Mouse (Mus musculus): ENCODE results near the gene Nol10. TPM values are rescaled to one million over a fixed set of nuclear protein-coding genes. Genes with fewer than 3 reads are reported as not detected.
A peak's percentile ranks its signal among the peaks of the same experiment; 100 is the strongest.

Nol10 gene
- 6.0 and 6.4 TPM in 2 replicates for polyA plus RNA-seq (2012; ENCODE audit: insufficient read depth, insufficient read length, missing spikeins)

DNA sequence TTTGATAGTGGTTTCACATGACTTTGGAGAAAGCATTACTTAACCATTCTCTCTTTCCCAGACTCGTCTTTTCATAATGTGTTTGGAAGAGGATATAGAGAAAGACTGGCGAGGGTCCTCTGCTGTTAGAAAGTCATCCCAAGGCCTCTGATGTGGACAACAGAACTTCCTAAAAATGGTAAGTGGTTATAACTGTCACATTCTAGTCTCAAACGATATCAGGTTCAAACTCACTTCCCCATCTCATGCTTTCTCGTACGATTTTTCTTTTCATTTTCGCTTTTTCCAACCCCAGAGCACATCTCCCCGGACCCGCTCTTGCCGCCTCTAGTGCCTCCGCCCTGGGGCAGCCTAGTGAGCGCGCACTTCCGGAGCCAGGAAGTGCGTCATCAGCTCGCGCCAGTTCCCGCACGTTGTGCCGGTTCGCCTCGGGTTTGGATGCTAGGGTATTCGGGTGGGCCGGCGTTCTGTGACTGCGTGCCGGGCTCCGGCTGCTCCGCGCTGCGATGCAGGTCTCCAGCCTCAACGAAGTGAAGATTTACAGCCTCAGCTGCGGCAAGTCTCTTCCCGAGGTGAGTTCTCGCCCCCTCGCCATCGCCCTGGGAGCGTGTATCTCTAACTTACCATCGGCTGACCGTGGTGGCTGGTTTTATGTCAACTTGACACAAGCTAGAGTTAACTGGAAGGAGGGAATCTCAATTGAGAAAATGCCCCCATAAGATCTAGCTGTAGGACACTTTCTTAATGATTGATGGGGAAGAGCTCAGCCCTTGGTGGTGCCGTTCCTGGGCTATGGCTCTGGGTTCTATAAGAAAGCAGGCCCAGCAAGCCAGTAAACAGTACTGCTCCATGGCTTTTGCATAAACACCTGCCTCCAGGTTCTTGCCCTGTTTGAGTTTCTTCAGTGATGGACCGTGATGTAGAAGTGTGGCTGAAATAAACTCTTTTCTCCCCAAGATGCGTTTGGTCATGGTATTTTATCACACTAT, at the start of gene Nol10:
TSS of gene Nol10 (plus strand) at position 411 of the 989 bp plus-strand sequence.
- Histone ChIP-seq H3K27ac (replicated peaks; ENCODE audit: low read depth, low read length) (peak within 1 kb of the TSS; percentile 58), H3K4me1 (ENCODE audit: control insufficient read depth, insufficient read depth, insufficient read length, low read length) (0 out of 2 replicates have a peak, but pooled peaks cover 3% of the 10 kb centered on the region), H3K4me3 (ENCODE audit: insufficient read depth, low read depth, low read length) (peak within 1 kb of the TSS; percentile 76)

GRCm38 (mm10) chr12:17299902-17300301, 48.4 kb upstream of the Nol10 start:
- Histone ChIP-seq H3K4me3 (ENCODE audit: insufficient read depth, low read depth, low read length) (no peak overlapping the region), H3K4me1 (ENCODE audit: control insufficient read depth, insufficient read depth, insufficient read length, low read length) (no peaks in the 10 kb centered on the region; the same call in 1 of the 2 replicates), H3K27ac (replicated peaks; ENCODE audit: low read depth, low read length) (no peak overlapping the region)

GRCm38 (mm10) chr12:17305445-17305844, 42.8 kb upstream of the Nol10 start:
- H3K27ac ChIP-seq (replicated peaks; ENCODE audit: low read depth, low read length) = no peak overlapping the region
- no peak overlapping the region for H3K4me3 ChIP-seq (ENCODE audit: insufficient read depth, low read depth, low read length)
- peaks cover 9% of the 10 kb centered on the region for H3K4me1 ChIP-seq (ENCODE audit: control insufficient read depth, insufficient read depth, insufficient read length, low read length)

DNA sequence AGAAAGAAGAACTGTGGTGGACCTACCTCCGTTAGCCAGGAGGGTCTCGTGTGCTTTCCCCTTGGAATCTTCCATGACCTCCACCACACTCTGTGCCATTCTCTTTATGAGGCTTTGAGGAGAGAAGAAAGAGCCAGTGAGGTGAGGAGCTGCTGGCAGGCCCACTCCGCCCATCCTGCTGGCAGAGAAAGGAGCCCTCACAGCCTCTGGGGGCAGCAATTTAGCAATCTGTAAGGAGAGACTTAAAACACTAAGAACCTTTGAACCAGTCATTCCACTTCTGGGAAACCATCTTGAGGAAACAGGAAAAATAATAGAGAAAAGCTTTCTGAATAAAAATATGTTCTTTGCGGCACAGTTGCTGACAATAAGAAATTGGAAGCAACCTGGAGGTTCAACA, 40.0 kb upstream of the Nol10 start:
- no peak overlapping the region for H3K4me3 ChIP-seq (ENCODE audit: insufficient read depth, low read depth, low read length)
- no peak overlapping the region for H3K27ac ChIP-seq (replicated peaks; ENCODE audit: low read depth, low read length)
- H3K4me1 ChIP-seq (ENCODE audit: control insufficient read depth, insufficient read depth, insufficient read length, low read length) = peaks cover 9% of the 10 kb centered on the region

DNA sequence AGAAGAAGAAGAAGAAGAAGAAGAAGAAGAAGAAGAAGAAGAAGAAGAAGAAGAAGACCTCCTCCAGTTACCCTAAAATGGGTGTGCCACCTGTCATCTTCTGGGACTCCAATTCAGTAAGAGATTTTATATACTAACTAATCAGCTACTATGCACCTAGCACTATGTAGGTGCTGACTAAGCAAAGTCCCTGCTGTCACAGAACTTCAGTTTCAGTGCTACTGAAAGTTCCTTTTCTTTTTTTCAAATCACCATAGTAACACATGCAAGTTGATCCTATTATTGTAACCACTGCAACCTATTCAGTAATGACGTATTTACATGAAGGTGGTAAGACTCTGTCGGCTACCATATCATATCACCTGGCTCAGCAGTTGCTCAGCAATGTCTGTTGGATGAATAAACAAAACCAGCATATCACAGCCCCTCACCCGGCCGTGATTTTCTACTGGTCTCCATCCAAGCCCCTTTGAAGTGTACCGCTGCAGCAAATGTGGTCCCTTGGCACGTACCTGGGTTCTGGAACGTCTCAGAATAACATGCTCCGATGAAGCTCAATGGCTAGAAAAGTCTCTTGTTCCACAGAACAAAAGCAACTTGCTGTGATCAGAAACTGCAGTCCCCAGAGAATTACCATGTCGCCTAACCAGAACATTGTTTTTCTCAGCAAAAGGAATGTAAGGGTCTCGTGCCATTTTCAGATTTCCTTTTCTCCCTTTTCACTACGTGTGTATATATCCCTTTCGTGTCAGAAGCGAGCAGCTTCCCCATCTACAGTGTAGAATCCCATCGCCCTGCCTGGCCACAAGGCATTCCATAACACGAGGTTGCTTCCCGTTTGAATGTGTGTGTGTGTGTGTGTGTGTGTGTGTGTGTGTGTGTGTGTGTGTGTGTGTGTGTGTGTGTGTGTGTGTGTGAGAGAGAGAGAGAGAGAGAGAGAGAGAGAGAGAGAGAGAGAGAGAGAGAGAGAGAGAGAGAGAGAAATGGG, 37.1 kb upstream of the Nol10 start:
- Histone ChIP-seq H3K4me3 (ENCODE audit: insufficient read depth, low read depth, low read length) (no peak overlapping the region), H3K4me1 (ENCODE audit: control insufficient read depth, insufficient read depth, insufficient read length, low read length) (0 out of 2 replicates have a peak, but pooled peaks cover 5% of the 10 kb centered on the region), H3K27ac (replicated peaks; ENCODE audit: low read depth, low read length) (no peak overlapping the region)

- no peaks in the 10 kb centered on the region for H3K4me1 ChIP-seq (ENCODE audit: control insufficient read depth, insufficient read depth, insufficient read length, low read length)
- H3K4me3 ChIP-seq (ENCODE audit: insufficient read depth, low read depth, low read length) = no peak overlapping the region
- no peak overlapping the region for H3K27ac ChIP-seq (replicated peaks; ENCODE audit: low read depth, low read length)
Observed at GRCm38 (mm10) chr12:17316096-17316495, 32.2 kb upstream of the Nol10 start.

GRCm38 (mm10) chr12:17317970-17318369, 30.3 kb upstream of the Nol10 start:
- Histone ChIP-seq H3K4me3 (ENCODE audit: insufficient read depth, low read depth, low read length) (no peak overlapping the region), H3K27ac (replicated peaks; ENCODE audit: low read depth, low read length) (no peak overlapping the region)

DNA sequence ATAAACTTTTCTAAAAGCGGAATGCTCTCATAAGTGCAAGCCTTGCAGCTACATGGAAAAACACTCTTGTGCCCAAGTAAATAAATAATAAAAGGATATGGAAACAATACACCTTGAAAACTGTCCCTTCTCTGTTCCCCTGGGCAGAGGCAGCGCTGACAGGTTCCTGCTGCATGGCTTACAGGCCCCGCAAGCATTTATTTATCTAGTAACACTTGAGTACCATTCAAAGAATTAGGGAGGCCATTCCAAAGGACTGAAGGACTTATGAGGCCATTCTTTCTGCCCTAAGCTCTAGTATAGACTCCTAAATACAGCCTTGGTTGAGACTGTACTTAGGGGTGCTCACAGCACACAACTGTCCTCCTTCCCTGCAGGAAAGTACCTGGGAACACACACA, 29.8 kb upstream of the Nol10 start:
- H3K4me1 ChIP-seq (ENCODE audit: control insufficient read depth, insufficient read depth, insufficient read length, low read length) = no peaks in the 10 kb centered on the region
- no peak overlapping the region for H3K4me3 ChIP-seq (ENCODE audit: insufficient read depth, low read depth, low read length)
- H3K27ac ChIP-seq (replicated peaks; ENCODE audit: low read depth, low read length) = no peak overlapping the region

More at GRCm38 (mm10) chr12:17317970-17318369, 30.3 kb upstream of the Nol10 start:
- no peaks in the 10 kb centered on the region for H3K4me1 ChIP-seq (ENCODE audit: control insufficient read depth, insufficient read depth, insufficient read length, low read length)

GRCm38 (mm10) chr12:17324549-17325470, 23.4 kb upstream of the Nol10 start:
- Histone ChIP-seq H3K27ac (replicated peaks; ENCODE audit: low read depth, low read length) (no peak overlapping the region), H3K4me3 (ENCODE audit: insufficient read depth, low read depth, low read length) (peak overlapping the region; percentile 50), H3K4me1 (ENCODE audit: control insufficient read depth, insufficient read depth, insufficient read length, low read length) (no peaks in the 10 kb centered on the region)

DNA sequence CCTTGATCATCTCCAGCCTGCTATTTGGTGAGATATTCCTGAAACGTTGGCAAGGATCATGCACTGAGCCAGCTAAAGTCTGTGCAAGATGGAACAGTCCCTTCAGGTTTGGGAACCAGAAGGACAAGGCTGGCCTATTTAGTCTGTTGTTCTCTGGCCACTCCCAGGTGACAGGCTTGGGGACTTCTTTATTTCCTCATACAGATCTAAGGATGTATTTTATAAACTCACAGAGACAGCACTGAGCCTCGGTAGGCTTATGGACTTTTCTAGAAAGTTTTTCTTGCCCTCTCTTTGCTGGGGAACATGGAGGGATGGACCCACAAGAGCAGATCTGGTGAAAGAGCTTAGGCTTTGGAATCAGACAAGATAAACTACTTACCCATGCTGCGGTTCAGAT, 19.0 kb upstream of the Nol10 start, which contains the start of gene Atp6v1c2:
TSS of gene Atp6v1c2 (minus strand) at position 101 of the 400 bp plus-strand sequence.
- Histone ChIP-seq H3K4me1 (ENCODE audit: control insufficient read depth, insufficient read depth, insufficient read length, low read length) (no peaks in the 10 kb centered on the region), H3K4me3 (ENCODE audit: insufficient read depth, low read depth, low read length) (no peak within 1 kb of the TSS), H3K27ac (replicated peaks; ENCODE audit: low read depth, low read length) (no peak within 1 kb of the TSS)

DNA sequence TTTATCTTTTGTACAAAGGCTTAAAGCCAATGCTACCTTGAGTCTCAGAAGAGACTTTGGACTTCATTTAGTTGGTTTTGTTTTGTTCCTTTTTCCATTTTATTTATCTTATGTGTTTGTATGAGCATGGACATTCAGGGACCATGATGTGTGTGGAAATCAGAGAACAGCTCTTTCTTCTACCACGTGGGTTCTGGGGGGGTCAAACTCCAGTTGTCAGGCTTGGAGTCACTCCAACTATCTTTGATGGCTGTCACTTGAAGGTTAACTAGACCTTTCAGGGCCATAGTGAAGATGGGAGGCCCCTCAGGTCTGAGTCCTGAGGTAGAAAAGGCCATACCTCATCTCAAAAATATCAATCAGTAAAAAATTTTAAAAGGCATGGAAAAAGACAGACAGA, 14.8 kb upstream of the Nol10 start:
- H3K27ac ChIP-seq (replicated peaks; ENCODE audit: low read depth, low read length) = no peak overlapping the region
- H3K4me3 ChIP-seq (ENCODE audit: insufficient read depth, low read depth, low read length) = no peak overlapping the region
- no peaks in the 10 kb centered on the region for H3K4me1 ChIP-seq (ENCODE audit: control insufficient read depth, insufficient read depth, insufficient read length, low read length)

DNA sequence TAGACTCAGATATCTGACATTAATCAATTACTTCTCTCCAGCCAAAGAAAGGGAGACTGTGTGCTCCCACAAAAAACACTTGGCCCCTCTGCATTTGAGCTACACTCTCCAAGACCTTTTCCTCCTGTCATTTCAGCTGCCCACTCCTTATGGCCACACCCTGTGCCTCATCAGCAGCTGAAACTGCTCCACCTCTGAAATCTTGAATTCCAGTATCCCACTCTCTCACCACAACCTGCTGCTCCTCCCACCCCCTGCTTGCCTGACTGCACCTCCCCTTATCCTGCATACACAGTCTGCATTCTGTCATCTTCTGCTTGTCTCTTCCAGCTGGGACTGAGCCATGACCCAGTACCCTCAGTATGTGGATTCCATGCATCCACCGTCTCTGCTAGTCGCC, 9.9 kb upstream of the Nol10 start:
- H3K4me3 ChIP-seq (ENCODE audit: insufficient read depth, low read depth, low read length) = no peak overlapping the region
- H3K27ac ChIP-seq (replicated peaks; ENCODE audit: low read depth, low read length) = no peak overlapping the region
- no peaks in the 10 kb centered on the region for H3K4me1 ChIP-seq (ENCODE audit: control insufficient read depth, insufficient read depth, insufficient read length, low read length)

DNA sequence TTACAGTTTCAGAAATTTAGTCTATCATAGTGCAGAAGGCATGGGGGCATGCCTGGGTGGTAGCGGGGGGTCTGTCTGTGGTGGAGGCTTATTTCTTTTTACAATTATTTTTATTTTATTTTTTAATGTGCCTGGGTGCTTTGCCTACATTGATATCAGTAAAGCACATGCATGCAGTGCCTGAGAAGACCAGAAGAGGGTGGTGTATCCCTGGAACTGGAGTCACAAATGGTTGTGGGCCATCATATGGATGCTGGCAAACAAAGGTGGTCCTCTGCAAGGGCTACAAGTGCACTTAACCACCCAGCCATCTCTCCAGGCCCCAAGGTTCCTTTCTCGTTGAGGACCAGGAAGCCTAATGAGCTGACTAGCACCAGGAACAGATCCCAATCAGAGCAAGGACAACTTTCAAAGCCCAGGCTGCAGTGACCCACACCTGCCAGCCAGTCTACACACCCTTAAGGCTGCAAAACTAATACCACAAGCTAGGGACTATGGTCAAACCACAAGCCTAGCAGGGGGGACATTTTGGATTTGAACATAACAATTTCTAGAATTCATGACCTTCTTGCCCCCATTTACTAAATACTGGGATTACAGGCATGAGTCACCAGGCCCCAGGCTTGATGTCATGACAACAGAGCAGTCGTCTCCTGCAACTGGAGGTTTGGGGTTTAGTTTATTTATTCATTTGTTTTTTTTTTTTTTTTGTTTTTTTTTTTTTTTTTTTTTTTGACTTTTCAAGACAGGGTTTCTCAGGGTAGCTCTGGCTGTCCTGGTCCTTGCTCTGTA, 8.9 kb upstream of the Nol10 start:
- Histone ChIP-seq H3K4me3 (ENCODE audit: insufficient read depth, low read depth, low read length) (no peak overlapping the region), H3K27ac (replicated peaks; ENCODE audit: low read depth, low read length) (no peak overlapping the region), H3K4me1 (ENCODE audit: control insufficient read depth, insufficient read depth, insufficient read length, low read length) (no peaks in the 10 kb centered on the region)
